Mouse (Mus musculus) heart, postnatal 25 days (tissue): ENCODE results near the gene Creb5. TPM values are rescaled to one million over a fixed set of nuclear protein-coding genes. Genes with fewer than 3 reads are reported as not detected.

Source experiments
- DNase-seq: peaks from one replicate; pipeline ENCODE4 v3.0.0; 2022; ENCODE audit warnings: low spot score
- intact Hi-C: fragments of 180-260 bp; cut with DNase I; formaldehyde crosslinking; loops from one replicate; pipeline ENCODE4 v1.15.1; 2025
- total RNA-seq, 2 experiments: library from RNA; stranded (reverse); gene quantifications; 2 replicates each; pipeline ENCODE4 v1.2.3; 2021

The Creb5 gene
- total RNA-seq, 2 experiments from 2014 or later: 9.3 to 10.9 TPM

GRCm38 (mm10) chr6:53662858-53663833 is 376.1 kb downstream of the Creb5 start:
- intact Hi-C loops: no loop called here

GRCm38 (mm10) chr6:53664759-53665158 is 377.7 kb downstream of the Creb5 start:
- intact Hi-C loops: no loop called here
- DNase-seq: no peak

More at GRCm38 (mm10) chr6:53662858-53663833, 376.1 kb downstream of the Creb5 start:
- no peak for DNase-seq

- intact Hi-C loops: no loop called here
- no peak for DNase-seq
Observed at GRCm38 (mm10) chr6:53666503-53666902, 379.4 kb downstream of the Creb5 start.

- intact Hi-C loops: no loop called here
- DNase-seq: no peak
Observed at GRCm38 (mm10) chr6:53678307-53678706, 391.2 kb downstream of the Creb5 start.

- no peak for DNase-seq
- intact Hi-C loops: no loop called here
Observed at GRCm38 (mm10) chr6:53680046-53680445, 393.0 kb downstream of the Creb5 start.

GRCm38 (mm10) chr6:53684416-53684815 is 397.3 kb downstream of the Creb5 start:
- intact Hi-C loops: no loop called here

GRCm38 (mm10) chr6:53685323-53685722 is 398.3 kb downstream of the Creb5 start:
- intact Hi-C loops: no loop called here
- no peak for DNase-seq

More at GRCm38 (mm10) chr6:53684416-53684815, 397.3 kb downstream of the Creb5 start:
- no peak for DNase-seq

- intact Hi-C loops: no loop called here
- no peak for DNase-seq
Observed at GRCm38 (mm10) chr6:53688762-53689477, 401.9 kb downstream of the Creb5 start.

GRCm38 (mm10) chr6:53691006-53691405 is 403.9 kb downstream of the Creb5 start:
- no peak for DNase-seq
- intact Hi-C loops: no loop called here

- DNase-seq: no peak
- intact Hi-C loops: no loop called here
Observed at GRCm38 (mm10) chr6:53695216-53695615, 408.1 kb downstream of the Creb5 start.

GRCm38 (mm10) chr6:53696471-53696870 is 409.4 kb downstream of the Creb5 start:
- intact Hi-C loops: no loop called here
- DNase-seq: no peak

- intact Hi-C loops: no loop called here
- DNase-seq: no peak
Observed at GRCm38 (mm10) chr6:53696921-53697320, 409.9 kb downstream of the Creb5 start.

GRCm38 (mm10) chr6:53698128-53698749 is 411.2 kb downstream of the Creb5 start:
- intact Hi-C loops: no loop called here
- DNase-seq: no peak

GRCm38 (mm10) chr6:53704440-53704839 is 417.4 kb downstream of the Creb5 start:
- DNase-seq: no peak
- intact Hi-C loops: no loop called here

GRCm38 (mm10) chr6:53706604-53707330 is 419.7 kb downstream of the Creb5 start:
- intact Hi-C loops: no loop called here
- no peak for DNase-seq

GRCm38 (mm10) chr6:53707795-53708194 is 420.7 kb downstream of the Creb5 start:
- intact Hi-C loops: no loop called here
- no peak for DNase-seq

GRCm38 (mm10) chr6:53709694-53710442 is 422.8 kb downstream of the Creb5 start:
- no peak for DNase-seq
- intact Hi-C loops: no loop called here

GRCm38 (mm10) chr6:53710560-53710959 is 423.5 kb downstream of the Creb5 start:
- intact Hi-C loops: no loop called here
- no peak for DNase-seq

- intact Hi-C loops: no loop called here
- DNase-seq: no peak
Observed at GRCm38 (mm10) chr6:53713152-53713551, 426.1 kb downstream of the Creb5 start.
